Mouse (Mus musculus) bone marrow, adult 2 months (tissue): ENCODE measurements around the gene Gpsm3.
A peak's percentile ranks its signal among the peaks of the same experiment; 100 is the strongest.

Source experiments
- CTCF ChIP-seq: fragments of 200-500 bp; IDR thresholded peaks from 2 replicates; pipeline ENCODE4 v1.5.1; 2011; ENCODE audit warnings: low read length, control low read depth; ENCODE audit not compliant: control insufficient read depth, insufficient read depth
- POLR2A ChIP-seq: fragments of 200-500 bp; IDR thresholded peaks from 2 replicates; pipeline ENCODE4 v1.6.1; 2011; ENCODE audit warnings: low read depth, mild to moderate bottlenecking, control low read depth, low read length, borderline replicate concordance; ENCODE audit not compliant: control insufficient read depth

GRCm38 (mm10) chr17:34559895-34560294 is 29.7 kb upstream of the Gpsm3 start:
- TF ChIP-seq CTCF (peak; percentile 42; the same call in 1 of the 2 replicates), POLR2A (no peak)
